Mouse (Mus musculus) intestine, embryonic 14.5 days (tissue): ENCODE results near the gene Mrpl43. TPM values are rescaled to one million over a fixed set of nuclear protein-coding genes. Genes with fewer than 3 reads are reported as not detected.

Experiments used
- ATAC-seq: fragments of 200-750 bp; cut with Nextera tagmentation; replicated peaks from 2 replicates; pipeline ENCODE4 v1.8.0; 2017; ENCODE audit warnings: low read depth, moderate number of reproducible peaks, moderate TSS enrichment, moderate library complexity; ENCODE audit not compliant: low FRiP score, low TSS enrichment
- DNase-seq: peaks from one replicate; pipeline ENCODE4 v3.0.0-alpha.2; 2018; ENCODE audit warnings: low spot score
- H3K27ac ChIP-seq: fragments of 300-500 bp; sonication (generic); 2 replicates; pipeline ENCODE4 v1.5.1; 2014; ENCODE audit warnings: low read depth, mild to moderate bottlenecking, control low read depth
- H3K27me3 ChIP-seq: fragments of 300-500 bp; sonication (generic); replicated peaks from 2 replicates; pipeline ENCODE4 v1.6.1; 2014; ENCODE audit warnings: low read length, control low read depth; ENCODE audit not compliant: control insufficient read depth, insufficient read depth
- H3K36me3 ChIP-seq: fragments of 300-500 bp; sonication (generic); 2 replicates; pipeline ENCODE4 v1.6.1; 2014; ENCODE audit warnings: low read length, control low read depth; ENCODE audit not compliant: control insufficient read depth, insufficient read depth
- H3K4me1 ChIP-seq: fragments of 300-500 bp; sonication (generic); replicated peaks from 2 replicates; pipeline ENCODE4 v1.6.1; 2014; ENCODE audit warnings: low read length, control low read depth, mixed read lengths; ENCODE audit not compliant: control insufficient read depth, insufficient read depth
- H3K4me2 ChIP-seq: fragments of 300-500 bp; sonication (generic); 2 replicates; pipeline ENCODE4 v1.6.1; 2014; ENCODE audit warnings: low read length
- H3K4me3 ChIP-seq: fragments of 300-500 bp; sonication (generic); 2 replicates; pipeline ENCODE4 v1.5.1; 2014; ENCODE audit warnings: low read depth, low read length, control low read depth, mixed read lengths
- H3K9ac ChIP-seq: fragments of 300-500 bp; sonication (generic); 2 replicates; pipeline ENCODE4 v1.6.1; 2014; ENCODE audit warnings: mild to moderate bottlenecking, low read length
- H3K9me3 ChIP-seq: fragments of 300-500 bp; sonication (generic); 2 replicates; pipeline ENCODE4 v1.6.1; 2016; ENCODE audit warnings: low read length, control low read depth; ENCODE audit not compliant: control insufficient read depth
- WGBS: fragments of 180-500 bp; shearing (Covaris S2); extraction: QIAGEN DNeasy Blood & Tissue Kit; methylation state at CpG from one replicate; pipeline ENCODE4 v1.1.7; 2014; 5-methylcytosine and 5-hydroxymethylcytosine counted together
- polyA plus RNA-seq: library from polyadenylated mRNA; unstranded; fragments of >200 nt; fragmentation: Nextera tagmentation; extraction: Ambion mirVana; gene quantifications from 2 replicates; pipeline ENCODE4 v1.2.1, GENCODE M21; 2014

The Mrpl43 gene
- polyA plus RNA-seq, 1 experiment from 2014 or later = 70.3 TPM

- H3K36me3 ChIP-seq = peaks cover 49% of the 10 kb centered on the region
- no peak for ATAC-seq
- H3K4me2 ChIP-seq = peak overlapping the region; percentile 94
- H3K9me3 ChIP-seq = no peaks in the 10 kb centered on the region
- H3K27me3 ChIP-seq = no peaks in the 10 kb centered on the region
- DNase-seq = no peak
- peak overlapping the region; percentile 81 for H3K27ac ChIP-seq
- WGBS = 38% methylated on average over 17 of the region's 17 CpGs
- peaks cover 18% of the 10 kb centered on the region for H3K4me1 ChIP-seq
- H3K9ac ChIP-seq = peak overlapping the region; percentile 73
- H3K4me3 ChIP-seq = peak overlapping the region; percentile 99
Measured at GRCm38 (mm10) chr19:45007021-45007420, 779 bp upstream of the Mrpl43 start.

- DNase-seq (peak; percentile 75), ATAC-seq (peak; percentile 16; the same call in 1 of the 2 replicates)
- Histone ChIP-seq H3K9ac (peak within 1 kb of the TSS; percentile 73), H3K27me3 (no peaks in the 10 kb centered on the region), H3K4me3 (peak within 1 kb of the TSS; percentile 99), H3K36me3 (peaks cover 42% of the 10 kb centered on the region), H3K4me1 (peaks cover 18% of the 10 kb centered on the region), H3K27ac (peak within 1 kb of the TSS; percentile 81), H3K9me3 (no peaks in the 10 kb centered on the region), H3K4me2 (peak within 1 kb of the TSS; percentile 94)
- 9% methylated on average over 16 of the region's 16 CpGs for WGBS
Measured at GRCm38 (mm10) chr19:45005444-45005843, 798 bp downstream of the Mrpl43 start, which contains the start of gene Twnk. Gene Twnk (plus strand): TSS chr19:45005663.

- no peak overlapping the region for H3K4me2 ChIP-seq
- no peaks in the 10 kb centered on the region for H3K9me3 ChIP-seq
- no peak overlapping the region for H3K27ac ChIP-seq
- no peaks in the 10 kb centered on the region for H3K27me3 ChIP-seq
- WGBS = 86% methylated on average over 7 of the region's 7 CpGs
- no peak overlapping the region for H3K4me3 ChIP-seq
- H3K4me1 ChIP-seq = peaks cover 18% of the 10 kb centered on the region
- peaks cover 44% of the 10 kb centered on the region for H3K36me3 ChIP-seq
- H3K9ac ChIP-seq = no peak overlapping the region
- ATAC-seq (no peak), DNase-seq (no peak)
Measured at GRCm38 (mm10) chr19:45003740-45004516, 2.3 kb downstream of the Mrpl43 start.

- Histone ChIP-seq H3K36me3 (peaks cover 59% of the 10 kb centered on the region), H3K9me3 (no peaks in the 10 kb centered on the region), H3K27ac (no peak overlapping the region), H3K4me2 (no peak overlapping the region), H3K4me1 (peaks cover 11% of the 10 kb centered on the region), H3K9ac (no peak overlapping the region), H3K4me3 (no peak overlapping the region), H3K27me3 (no peaks in the 10 kb centered on the region)
- 58% methylated on average over 3 of the region's 3 CpGs for WGBS
- ATAC-seq (no peak), DNase-seq (no peak)
Measured at GRCm38 (mm10) chr19:45002301-45002700, 3.9 kb downstream of the Mrpl43 start.

DNA sequence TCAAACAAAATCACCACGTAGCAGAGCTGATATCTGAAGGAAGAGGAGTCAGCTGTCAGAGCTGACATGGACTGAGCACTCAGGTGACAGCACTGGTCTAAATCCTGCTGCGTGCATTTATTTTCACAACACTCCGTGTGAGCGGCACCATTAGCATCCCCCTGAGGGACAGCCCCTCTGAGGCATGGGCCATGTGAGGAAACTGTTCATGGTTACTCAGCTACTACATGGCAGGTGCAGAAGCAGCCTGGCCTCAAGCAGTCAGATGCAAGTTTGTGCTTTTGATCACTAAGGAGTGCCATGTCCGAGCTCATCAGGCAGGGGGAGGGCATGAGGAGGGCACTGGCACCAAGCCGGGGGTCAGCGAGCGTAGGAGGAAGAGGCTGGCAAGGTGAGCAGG lies 6.6 kb downstream of the Mrpl43 start:
- Histone ChIP-seq H3K27me3 (no peaks in the 10 kb centered on the region), H3K4me1 (no peaks in the 10 kb centered on the region), H3K4me2 (no peak overlapping the region), H3K4me3 (no peak overlapping the region), H3K36me3 (peaks cover 66% of the 10 kb centered on the region), H3K27ac (no peak overlapping the region), H3K9me3 (no peaks in the 10 kb centered on the region), H3K9ac (no peak overlapping the region)
- WGBS = 88% methylated on average over 8 of the region's 8 CpGs
- no peak for ATAC-seq
- no peak for DNase-seq

- ATAC-seq (no peak), DNase-seq (no peak)
- Histone ChIP-seq H3K9me3 (no peaks in the 10 kb centered on the region), H3K36me3 (peaks cover 57% of the 10 kb centered on the region), H3K4me2 (no peak overlapping the region), H3K27ac (no peak overlapping the region), H3K27me3 (no peaks in the 10 kb centered on the region), H3K9ac (no peak overlapping the region), H3K4me3 (no peak overlapping the region), H3K4me1 (no peaks in the 10 kb centered on the region)
- WGBS = 85% methylated on average over 11 of the region's 11 CpGs
Measured at GRCm38 (mm10) chr19:44997786-44998185, 8.5 kb downstream of the Mrpl43 start.

DNA sequence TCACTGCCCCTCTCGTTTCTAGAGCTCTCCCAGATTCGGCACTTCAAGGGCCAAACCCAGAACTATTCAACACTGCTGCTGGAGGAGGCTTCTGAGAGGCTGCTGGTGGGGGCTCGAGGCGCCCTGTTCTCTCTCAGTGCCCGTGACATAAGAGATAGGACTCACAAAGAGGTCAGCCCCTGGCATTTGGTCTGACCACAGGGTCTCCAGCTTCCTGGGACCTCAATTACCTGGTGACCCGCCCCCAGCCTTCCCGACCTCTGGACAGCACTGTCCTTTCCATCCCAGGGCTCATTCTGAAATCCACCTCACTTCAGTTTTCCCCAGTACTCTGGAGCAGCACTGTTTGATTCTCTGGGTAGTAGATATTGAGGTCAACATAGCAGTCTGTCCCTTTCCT lies 13.5 kb downstream of the Mrpl43 start:
- Histone ChIP-seq H3K4me3 (no peak overlapping the region), H3K36me3 (peaks cover 25% of the 10 kb centered on the region), H3K27ac (no peak overlapping the region), H3K4me1 (peaks cover 16% of the 10 kb centered on the region), H3K4me2 (no peak overlapping the region), H3K9ac (no peak overlapping the region), H3K27me3 (no peaks in the 10 kb centered on the region), H3K9me3 (no peaks in the 10 kb centered on the region)
- no peak for ATAC-seq
- no peak for DNase-seq
- 45% methylated on average over 7 of the region's 7 CpGs for WGBS

DNA sequence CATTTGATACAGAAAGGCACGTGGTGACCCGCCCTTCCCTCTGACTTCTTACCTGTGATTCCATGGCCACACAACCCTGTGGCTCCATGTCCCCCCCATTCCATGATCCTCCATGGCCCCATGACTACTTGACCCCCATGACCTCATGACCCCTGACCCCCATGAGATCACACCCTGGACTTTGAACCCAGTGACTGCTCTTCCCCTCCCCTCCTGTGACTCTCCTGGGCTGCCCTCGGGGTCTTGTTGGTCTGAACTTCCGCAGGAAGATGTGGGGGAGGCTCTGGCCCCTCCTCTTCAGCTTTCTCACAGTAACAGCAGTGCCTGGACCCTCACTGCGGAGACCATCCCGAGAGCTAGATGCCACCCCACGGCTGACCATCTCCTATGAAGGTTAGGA lies 14.0 kb downstream of the Mrpl43 start:
- no peak overlapping the region for H3K4me3 ChIP-seq
- no peaks in the 10 kb centered on the region for H3K27me3 ChIP-seq
- DNase-seq (no peak), ATAC-seq (no peak)
- no peak overlapping the region for H3K27ac ChIP-seq
- H3K9ac ChIP-seq = no peak overlapping the region
- peaks cover 21% of the 10 kb centered on the region; the same call in 1 of the 2 replicates for H3K36me3 ChIP-seq
- no peak overlapping the region for H3K4me2 ChIP-seq
- peaks cover 16% of the 10 kb centered on the region for H3K4me1 ChIP-seq
- H3K9me3 ChIP-seq = no peaks in the 10 kb centered on the region
- 42% methylated on average over 7 of the region's 7 CpGs for WGBS

DNA sequence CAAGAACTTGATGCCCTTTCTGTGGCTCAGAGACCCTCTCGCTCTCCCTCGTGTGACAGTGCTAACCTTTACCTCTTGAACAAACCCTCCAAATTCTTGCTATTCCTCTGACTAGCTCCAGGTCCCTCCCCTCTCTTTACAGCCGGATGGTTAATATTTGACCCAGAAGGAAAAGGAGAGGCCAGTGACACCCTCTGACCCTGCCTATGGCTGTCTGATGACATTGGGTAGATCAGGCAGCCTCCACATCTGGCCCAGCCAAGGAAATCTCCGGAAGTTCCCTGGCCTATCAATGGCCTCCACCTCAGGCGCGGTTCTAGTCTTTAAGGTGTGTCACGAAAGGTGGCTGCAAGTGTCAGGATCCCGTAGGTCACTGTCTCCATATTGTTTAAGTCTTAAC lies 15.2 kb downstream of the Mrpl43 start:
- no peak for DNase-seq
- Histone ChIP-seq H3K4me1 (peaks cover 16% of the 10 kb centered on the region), H3K9me3 (no peaks in the 10 kb centered on the region), H3K4me2 (peak overlapping the region; percentile 98), H3K27ac (no peak overlapping the region), H3K4me3 (no peak overlapping the region), H3K9ac (no peak overlapping the region), H3K36me3 (peaks cover 17% of the 10 kb centered on the region; the same call in 1 of the 2 replicates), H3K27me3 (no peaks in the 10 kb centered on the region)
- whole genome bisulfite sequencing = 74% methylated on average over 8 of the region's 8 CpGs
- peak; percentile 29 for ATAC-seq
